Mouse (Mus musculus) WW6 (cell line): ENCODE measurements around the gene 2810408A11Rik.
A peak's percentile ranks its signal among the peaks of the same experiment; 100 is the strongest.
"Not testable (repeated sequence)": the region's sequence is repeated elsewhere in the genome, so short reads cannot be mapped to it uniquely, and the experiment has no call there.

Experiments used
- DNase-seq: peaks from one replicate; pipeline ENCODE4 v3.0.0-alpha.2; 2013; ENCODE audit warnings: low read depth, low spot score

Gene 2810408A11Rik

GRCm38 (mm10) chr11:69880853-69881603 is 19.8 kb downstream of the 2810408A11Rik start, which contains the start of gene Kctd11:
Gene Kctd11, minus strand, starts transcription at chr11:69881406.
- no peak for DNase-seq

GRCm38 (mm10) chr11:69880506-69880852 is 20.3 kb downstream of the 2810408A11Rik start:
- DNase-seq: peak; percentile 54

- no peak for DNase-seq
These were observed 21.1 kb downstream of the 2810408A11Rik start for GRCm38 (mm10) chr11:69879711-69880110.

- no peak for DNase-seq
These were observed 21.8 kb downstream of the 2810408A11Rik start for GRCm38 (mm10) chr11:69878952-69879351.

GRCm38 (mm10) chr11:69878399-69878798 is 22.4 kb downstream of the 2810408A11Rik start:
- DNase-seq: no peak

GRCm38 (mm10) chr11:69877878-69878277 is 22.9 kb downstream of the 2810408A11Rik start, which contains the start of gene Tmem95:
Gene Tmem95, minus strand, starts transcription at chr11:69878018.
- no peak for DNase-seq

GRCm38 (mm10) chr11:69876867-69877266 is 23.9 kb downstream of the 2810408A11Rik start:
- DNase-seq: peak; percentile 94

GRCm38 (mm10) chr11:69876186-69876585 is 24.6 kb downstream of the 2810408A11Rik start:
- no peak for DNase-seq

GRCm38 (mm10) chr11:69872451-69872850 is 28.3 kb downstream of the 2810408A11Rik start:
- no peak for DNase-seq

- no peak for DNase-seq
These were observed 29.0 kb downstream of the 2810408A11Rik start for GRCm38 (mm10) chr11:69871822-69872221.

- no peak for DNase-seq
These were observed 30.3 kb downstream of the 2810408A11Rik start for GRCm38 (mm10) chr11:69870289-69871069.

GRCm38 (mm10) chr11:69867335-69867734 is 33.5 kb downstream of the 2810408A11Rik start:
- no peak for DNase-seq

- no peak for DNase-seq
These were observed 35.2 kb downstream of the 2810408A11Rik start for GRCm38 (mm10) chr11:69865561-69865960.

GRCm38 (mm10) chr11:69864138-69864860 is 36.5 kb downstream of the 2810408A11Rik start:
- no peak for DNase-seq

- not testable (repeated sequence) for DNase-seq
These were observed 37.1 kb downstream of the 2810408A11Rik start for GRCm38 (mm10) chr11:69863729-69864128.

GRCm38 (mm10) chr11:69858113-69858998 is 42.4 kb downstream of the 2810408A11Rik start, which contains the start of gene Tnk1:
Gene Tnk1, minus strand, starts transcription at chr11:69858730.
- DNase-seq: no peak

GRCm38 (mm10) chr11:69855347-69855746 is 45.4 kb downstream of the 2810408A11Rik start:
- peak; percentile 83 for DNase-seq

GRCm38 (mm10) chr11:69854680-69855079 is 46.1 kb downstream of the 2810408A11Rik start:
- no peak for DNase-seq

GRCm38 (mm10) chr11:69853994-69854393 is 46.8 kb downstream of the 2810408A11Rik start:
- DNase-seq: no peak

- DNase-seq: no peak
These were observed 50.0 kb downstream of the 2810408A11Rik start for GRCm38 (mm10) chr11:69850754-69851153.

- no peak for DNase-seq
These were observed 50.9 kb downstream of the 2810408A11Rik start for GRCm38 (mm10) chr11:69849884-69850283.
